Mouse (Mus musculus) intestine, embryonic 15.5 days (tissue): ENCODE results near the gene Comp. TPM values are rescaled to one million over a fixed set of nuclear protein-coding genes. Genes with fewer than 3 reads are reported as not detected.

Source experiments
- ATAC-seq: fragments of 200-750 bp; cut with Nextera tagmentation; 2 replicates; pipeline ENCODE4 v1.8.0; 2017; ENCODE audit warnings: moderate TSS enrichment, moderate library complexity
- H3K27ac ChIP-seq: fragments of 300-500 bp; sonication (generic); 2 replicates; pipeline ENCODE4 v1.5.1; 2015; ENCODE audit warnings: mild to moderate bottlenecking, inconsistent platforms
- H3K27me3 ChIP-seq: fragments of 300-500 bp; sonication (generic); replicated peaks from 2 replicates; pipeline ENCODE4 v1.6.1; 2015; ENCODE audit warnings: inconsistent platforms
- H3K36me3 ChIP-seq: fragments of 300-500 bp; sonication (generic); 2 replicates; pipeline ENCODE4 v1.6.1; 2015; ENCODE audit warnings: inconsistent platforms
- H3K4me1 ChIP-seq: fragments of 300-500 bp; sonication (generic); replicated peaks from 2 replicates; pipeline ENCODE4 v1.6.1; 2015; ENCODE audit warnings: inconsistent platforms
- H3K4me2 ChIP-seq: fragments of 300-500 bp; sonication (generic); replicated peaks from 2 replicates; pipeline ENCODE4 v1.6.1; 2015; ENCODE audit warnings: mild to moderate bottlenecking, inconsistent platforms
- H3K4me3 ChIP-seq: fragments of 300-500 bp; sonication (generic); replicated peaks from 2 replicates; pipeline ENCODE4 v1.5.1; 2015; ENCODE audit warnings: inconsistent platforms
- H3K9ac ChIP-seq: fragments of 300-500 bp; sonication (generic); 2 replicates; pipeline ENCODE4 v1.6.1; 2015; ENCODE audit warnings: inconsistent platforms
- H3K9me3 ChIP-seq: fragments of 300-500 bp; sonication (generic); 2 replicates; pipeline ENCODE4 v1.6.1; 2016; ENCODE audit warnings: inconsistent platforms
- WGBS: fragments of 180-500 bp; shearing (Covaris S2); methylation state at CpG from one replicate; pipeline ENCODE4 v1.1.7; 2015; 5-methylcytosine and 5-hydroxymethylcytosine counted together
- polyA plus RNA-seq: library from polyadenylated mRNA; unstranded; fragments of >200 nt; fragmentation: Nextera tagmentation; extraction: Ambion mirVana; gene quantifications from 2 replicates; pipeline ENCODE4 v1.2.1, GENCODE M21; 2015

Gene Comp
- polyA plus RNA-seq, 1 experiment from 2014 or later: 0.82 TPM

- Histone ChIP-seq H3K4me2 (peak overlapping the region; percentile 42), H3K36me3 (0 out of 2 replicates have a peak, but pooled peaks cover 4% of the 10 kb centered on the region), H3K9ac (0 out of 2 replicates have a peak overlapping the region, but pooled peaks have one; percentile 10), H3K4me3 (no peak overlapping the region), H3K27me3 (no peaks in the 10 kb centered on the region), H3K27ac (peak overlapping the region; percentile 89), H3K9me3 (no peaks in the 10 kb centered on the region), H3K4me1 (peaks cover 55% of the 10 kb centered on the region)
- 75% methylated on average over 10 of the region's 10 CpGs for WGBS
- ATAC-seq: peak; percentile 0; the same call in 1 of the 2 replicates
These were observed 35.7 kb downstream of the Comp start for GRCm38 (mm10) chr8:70409019-70409418.

DNA sequence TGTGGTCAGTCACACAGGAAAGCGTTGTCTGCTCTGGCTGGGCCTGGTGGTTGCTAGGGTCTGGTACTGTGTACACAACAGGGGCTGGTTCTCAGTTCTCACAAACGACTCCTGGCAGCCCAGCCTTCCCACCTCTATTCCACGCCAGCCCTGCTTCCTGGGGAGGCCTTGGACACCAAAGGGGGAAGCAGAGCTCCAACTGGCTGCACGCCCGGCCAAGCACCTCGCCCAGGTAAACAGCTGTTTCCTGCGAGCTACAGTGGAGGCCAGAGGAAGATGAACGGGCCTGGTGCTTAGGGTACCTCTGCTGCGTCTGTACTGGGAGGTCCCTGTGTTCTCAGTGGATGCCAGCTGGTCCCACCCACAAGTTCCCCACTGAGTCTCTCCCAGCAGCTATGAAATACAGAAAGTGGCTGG is 36.1 kb downstream of the Comp start:
- H3K4me2 ChIP-seq: peak overlapping the region; percentile 42
- H3K27me3 ChIP-seq: no peaks in the 10 kb centered on the region
- peak overlapping the region; percentile 89 for H3K27ac ChIP-seq
- no peak overlapping the region for H3K4me3 ChIP-seq
- ATAC-seq: peak; percentile 8; the same call in 1 of the 2 replicates
- H3K9ac ChIP-seq: 0 out of 2 replicates have a peak overlapping the region, but pooled peaks have one; percentile 10
- H3K36me3 ChIP-seq: 0 out of 2 replicates have a peak, but pooled peaks cover 1% of the 10 kb centered on the region
- peaks cover 54% of the 10 kb centered on the region for H3K4me1 ChIP-seq
- 25% methylated on average over 9 of the region's 9 CpGs for WGBS
- H3K9me3 ChIP-seq: no peaks in the 10 kb centered on the region

- peaks cover 50% of the 10 kb centered on the region for H3K4me1 ChIP-seq
- no peaks in the 10 kb centered on the region for H3K36me3 ChIP-seq
- WGBS: 87% methylated on average over 5 of the region's 5 CpGs
- no peak overlapping the region for H3K9ac ChIP-seq
- H3K9me3 ChIP-seq: no peaks in the 10 kb centered on the region
- H3K27ac ChIP-seq: no peak overlapping the region
- H3K27me3 ChIP-seq: no peaks in the 10 kb centered on the region
- no peak overlapping the region for H3K4me3 ChIP-seq
- H3K4me2 ChIP-seq: no peak overlapping the region
- no peak for ATAC-seq
These were observed 36.9 kb downstream of the Comp start for GRCm38 (mm10) chr8:70410281-70410680.

- WGBS: 94% methylated on average over 6 of the region's 6 CpGs
- Histone ChIP-seq H3K36me3 (no peaks in the 10 kb centered on the region), H3K9ac (no peak overlapping the region), H3K4me3 (no peak overlapping the region), H3K4me1 (peaks cover 49% of the 10 kb centered on the region), H3K27ac (no peak overlapping the region), H3K4me2 (no peak overlapping the region), H3K9me3 (no peaks in the 10 kb centered on the region), H3K27me3 (no peaks in the 10 kb centered on the region)
- ATAC-seq: no peak
These were observed 41.1 kb downstream of the Comp start for GRCm38 (mm10) chr8:70414310-70414946.

GRCm38 (mm10) chr8:70415540-70416451 is 42.4 kb downstream of the Comp start:
- Histone ChIP-seq H3K4me2 (no peak overlapping the region), H3K27me3 (no peaks in the 10 kb centered on the region), H3K9me3 (no peaks in the 10 kb centered on the region), H3K4me1 (peaks cover 45% of the 10 kb centered on the region), H3K27ac (no peak overlapping the region), H3K4me3 (no peak overlapping the region), H3K9ac (no peak overlapping the region), H3K36me3 (no peaks in the 10 kb centered on the region)
- ATAC-seq: peak; percentile 35
- WGBS: 68% methylated on average over 8 of the region's 8 CpGs

- Histone ChIP-seq H3K4me2 (no peak overlapping the region), H3K4me1 (peaks cover 43% of the 10 kb centered on the region), H3K9ac (no peak overlapping the region), H3K36me3 (no peaks in the 10 kb centered on the region), H3K27ac (no peak overlapping the region), H3K4me3 (no peak overlapping the region), H3K9me3 (no peaks in the 10 kb centered on the region), H3K27me3 (no peaks in the 10 kb centered on the region)
- WGBS: 50% methylated on average over 6 of the region's 6 CpGs
- no peak for ATAC-seq
These were observed 43.6 kb downstream of the Comp start for GRCm38 (mm10) chr8:70416941-70417340.

DNA sequence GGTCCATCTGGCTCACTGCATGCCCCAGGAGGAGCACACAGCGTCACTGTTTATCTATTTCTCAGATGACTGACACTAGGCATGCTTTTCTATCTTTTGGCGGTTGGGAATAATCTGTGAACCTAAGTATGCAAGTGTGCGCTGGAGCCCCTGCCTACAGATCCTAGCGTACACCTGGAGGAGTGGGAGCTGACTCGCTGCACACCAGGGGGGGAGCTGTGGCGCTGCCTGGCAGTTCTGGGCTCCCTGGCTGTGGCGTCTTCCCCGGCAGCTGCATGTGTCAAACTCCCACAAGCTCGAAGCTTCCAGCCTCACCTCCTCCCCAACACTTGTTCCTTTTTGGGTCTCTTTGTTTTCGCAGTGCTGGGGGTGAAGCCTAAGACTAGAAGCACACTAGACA is 44.6 kb downstream of the Comp start:
- no peaks in the 10 kb centered on the region for H3K36me3 ChIP-seq
- H3K27ac ChIP-seq: no peak overlapping the region
- 40% methylated on average over 10 of the region's 10 CpGs for WGBS
- H3K4me3 ChIP-seq: no peak overlapping the region
- no peak overlapping the region; the same call in 1 of the 2 replicates for H3K4me2 ChIP-seq
- H3K9me3 ChIP-seq: no peaks in the 10 kb centered on the region
- no peaks in the 10 kb centered on the region for H3K27me3 ChIP-seq
- ATAC-seq: no peak
- H3K4me1 ChIP-seq: peaks cover 43% of the 10 kb centered on the region
- no peak overlapping the region for H3K9ac ChIP-seq

DNA sequence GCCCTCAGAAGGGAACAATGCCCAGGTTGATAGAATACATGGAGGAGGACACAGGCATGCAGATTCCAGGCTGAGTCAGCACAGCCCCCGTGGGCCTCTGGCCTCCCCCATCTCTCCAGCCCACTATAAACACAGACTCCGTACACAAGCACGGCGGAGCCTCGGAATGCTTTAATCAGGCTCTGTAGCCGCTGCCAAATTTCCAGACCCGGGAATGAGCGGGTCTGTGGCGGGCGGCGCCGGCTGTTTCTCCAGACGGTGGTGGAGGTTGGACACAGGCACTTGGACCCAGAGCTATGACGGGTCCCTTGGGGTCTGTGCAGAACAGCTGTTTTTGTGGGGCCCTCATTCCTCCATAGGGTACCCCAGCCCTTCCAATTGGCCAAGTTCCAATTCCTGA is 45.6 kb downstream of the Comp start:
- H3K4me3 ChIP-seq: no peak overlapping the region
- ATAC-seq: peak; percentile 37
- peaks cover 43% of the 10 kb centered on the region for H3K4me1 ChIP-seq
- H3K9me3 ChIP-seq: no peaks in the 10 kb centered on the region
- no peak overlapping the region for H3K4me2 ChIP-seq
- H3K9ac ChIP-seq: no peak overlapping the region
- 21% methylated on average over 14 of the region's 14 CpGs for WGBS
- H3K27ac ChIP-seq: 0 out of 2 replicates have a peak overlapping the region, but pooled peaks have one; percentile 27
- no peaks in the 10 kb centered on the region for H3K27me3 ChIP-seq
- no peaks in the 10 kb centered on the region for H3K36me3 ChIP-seq

GRCm38 (mm10) chr8:70419879-70420643 is 46.7 kb downstream of the Comp start:
- ATAC-seq: no peak
- H3K27ac ChIP-seq: no peak overlapping the region

DNA sequence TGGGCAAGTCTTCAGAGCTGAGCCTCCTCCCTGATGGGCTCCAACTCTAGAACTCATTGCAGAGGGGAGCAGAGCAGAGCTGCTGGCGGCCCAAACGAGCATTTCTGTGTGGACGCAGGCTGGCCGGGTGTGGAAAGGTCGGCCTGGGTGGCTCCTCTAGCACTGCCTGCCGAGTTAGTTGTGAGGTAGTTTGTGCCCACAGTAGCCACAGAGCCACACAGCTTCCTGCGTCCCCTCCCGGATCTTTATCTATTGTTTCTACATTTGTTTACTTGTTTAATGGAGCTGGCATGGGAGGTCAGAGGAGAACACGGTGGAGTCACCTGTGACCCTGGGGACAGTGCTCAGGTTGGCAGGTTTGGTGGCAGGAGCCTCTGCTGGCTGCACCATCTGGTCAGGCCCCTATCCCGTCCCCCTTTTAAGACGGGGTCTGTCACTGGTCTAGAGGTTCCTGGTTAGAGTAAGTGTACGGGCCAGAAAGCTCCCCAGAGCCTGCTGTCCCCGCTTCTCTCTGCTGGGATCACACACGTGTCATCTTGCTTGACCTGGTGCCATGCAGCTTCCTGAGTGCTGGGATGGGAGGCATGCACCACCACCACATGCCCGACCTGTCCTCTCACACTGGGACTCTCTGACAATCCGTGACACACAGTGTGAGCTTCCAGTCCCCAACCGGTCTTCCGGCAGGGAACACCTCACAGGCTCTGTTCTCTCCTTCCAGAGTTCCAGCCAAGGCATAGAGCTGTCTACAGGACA is 48.2 kb downstream of the Comp start:
- Histone ChIP-seq H3K27ac (no peak overlapping the region), H3K9ac (no peak overlapping the region), H3K9me3 (no peaks in the 10 kb centered on the region), H3K4me2 (no peak overlapping the region), H3K4me1 (peaks cover 33% of the 10 kb centered on the region), H3K4me3 (no peak overlapping the region), H3K27me3 (no peaks in the 10 kb centered on the region), H3K36me3 (no peaks in the 10 kb centered on the region)
- 65% methylated on average over 18 of the region's 18 CpGs for WGBS
- no peak for ATAC-seq

More at GRCm38 (mm10) chr8:70419879-70420643, 46.7 kb downstream of the Comp start:
- H3K9ac ChIP-seq: no peak overlapping the region
- H3K36me3 ChIP-seq: no peaks in the 10 kb centered on the region
- WGBS: 82% methylated on average over 11 of the region's 11 CpGs
- H3K9me3 ChIP-seq: no peaks in the 10 kb centered on the region
- H3K27me3 ChIP-seq: no peaks in the 10 kb centered on the region
- H3K4me3 ChIP-seq: no peak overlapping the region
- H3K4me1 ChIP-seq: peaks cover 43% of the 10 kb centered on the region
- H3K4me2 ChIP-seq: no peak overlapping the region

- ATAC-seq: no peak
- H3K27me3 ChIP-seq: no peaks in the 10 kb centered on the region
- 81% methylated on average over 2 of the region's 2 CpGs for WGBS
- peaks cover 21% of the 10 kb centered on the region for H3K4me1 ChIP-seq
- no peak overlapping the region for H3K27ac ChIP-seq
- no peaks in the 10 kb centered on the region for H3K9me3 ChIP-seq
- no peak overlapping the region for H3K9ac ChIP-seq
- H3K36me3 ChIP-seq: no peaks in the 10 kb centered on the region
- no peak overlapping the region for H3K4me2 ChIP-seq
- H3K4me3 ChIP-seq: no peak overlapping the region
These were observed 49.4 kb downstream of the Comp start for GRCm38 (mm10) chr8:70422722-70423121.
